Mouse (Mus musculus) neutrophil, adult 5-6 weeks (primary cell): ENCODE results near the gene Syngr1. TPM values are rescaled to one million over a fixed set of nuclear protein-coding genes. Genes with fewer than 3 reads are reported as not detected.
A peak's percentile ranks its signal among the peaks of the same experiment; 100 is the strongest.

ENCODE experiments used
- ATAC-seq: fragments of 151-379, 151-347 bp; 2 replicates; pipeline ENCODE4 v1.8.0; 2017; ENCODE audit warnings: mild to moderate bottlenecking, moderate TSS enrichment; ENCODE audit not compliant: insufficient number of reproducible peaks, poor library complexity, low FRiP score, severe bottlenecking; ENCODE audit errors: extremely low read depth
- total RNA-seq: library from RNA; stranded (forward); fragments of 200-1000 nt; gene quantifications from 2 replicates; pipeline ENCODE4 v1.2.3, GENCODE M21; 2017

Gene Syngr1
- total RNA-seq, 1 experiment from 2014 or later, result not detected

GRCm38 (mm10) chr15:80082661-80083275, 8.4 kb upstream of the Syngr1 start:
- ATAC-seq, result no peak

- peak; percentile 95 for ATAC-seq
Observed at GRCm38 (mm10) chr15:80083276-80083731, 7.8 kb upstream of the Syngr1 start.

GRCm38 (mm10) chr15:80083740-80084139, 7.4 kb upstream of the Syngr1 start:
- ATAC-seq, result no peak

GRCm38 (mm10) chr15:80087406-80088012, 3.6 kb upstream of the Syngr1 start:
- ATAC-seq, result no peak

GRCm38 (mm10) chr15:80088637-80089036, 2.5 kb upstream of the Syngr1 start:
- peak; percentile 96 for ATAC-seq

- no peak for ATAC-seq
Observed at GRCm38 (mm10) chr15:80090155-80090554, 979 bp upstream of the Syngr1 start.

GRCm38 (mm10) chr15:80090741-80091120, 403 bp upstream of the Syngr1 start:
- no peak for ATAC-seq

- no peak for ATAC-seq
Observed at GRCm38 (mm10) chr15:80092041-80092441, 907 bp downstream of the Syngr1 start.

- ATAC-seq, result no peak
Observed at GRCm38 (mm10) chr15:80092599-80092998, 1.5 kb downstream of the Syngr1 start.

GRCm38 (mm10) chr15:80094201-80094600, 3.1 kb downstream of the Syngr1 start:
- ATAC-seq, result no peak

- no peak for ATAC-seq
Observed at GRCm38 (mm10) chr15:80095596-80095995, 4.5 kb downstream of the Syngr1 start.

GRCm38 (mm10) chr15:80096406-80096805, 5.3 kb downstream of the Syngr1 start:
- ATAC-seq, result no peak

- ATAC-seq, result 0 out of 2 replicates have a peak, but pooled peaks have one; percentile 14
Observed at GRCm38 (mm10) chr15:80096946-80097881, 6.1 kb downstream of the Syngr1 start.

- ATAC-seq, result no peak
Observed at GRCm38 (mm10) chr15:80097999-80098461, 6.9 kb downstream of the Syngr1 start.

GRCm38 (mm10) chr15:80098809-80099208, 7.7 kb downstream of the Syngr1 start:
- no peak for ATAC-seq

- ATAC-seq, result no peak
Observed at GRCm38 (mm10) chr15:80099477-80099876, 8.3 kb downstream of the Syngr1 start.

- no peak for ATAC-seq
Observed at GRCm38 (mm10) chr15:80100196-80100595, 9.1 kb downstream of the Syngr1 start.

GRCm38 (mm10) chr15:80100871-80101270, 9.7 kb downstream of the Syngr1 start:
- no peak for ATAC-seq

- ATAC-seq, result no peak
Observed at GRCm38 (mm10) chr15:80101503-80101902, 10.4 kb downstream of the Syngr1 start.

GRCm38 (mm10) chr15:80102495-80102894, 11.4 kb downstream of the Syngr1 start:
- no peak for ATAC-seq
